Mouse (Mus musculus) ES-CJ7 (cell line): Measurements from ENCODE around the gene Sox12.

Experiments
- DNase-seq: peaks from one replicate; pipeline ENCODE4 v3.0.0; 2011; ENCODE audit warnings: low read depth, low spot score

Gene Sox12

DNA sequence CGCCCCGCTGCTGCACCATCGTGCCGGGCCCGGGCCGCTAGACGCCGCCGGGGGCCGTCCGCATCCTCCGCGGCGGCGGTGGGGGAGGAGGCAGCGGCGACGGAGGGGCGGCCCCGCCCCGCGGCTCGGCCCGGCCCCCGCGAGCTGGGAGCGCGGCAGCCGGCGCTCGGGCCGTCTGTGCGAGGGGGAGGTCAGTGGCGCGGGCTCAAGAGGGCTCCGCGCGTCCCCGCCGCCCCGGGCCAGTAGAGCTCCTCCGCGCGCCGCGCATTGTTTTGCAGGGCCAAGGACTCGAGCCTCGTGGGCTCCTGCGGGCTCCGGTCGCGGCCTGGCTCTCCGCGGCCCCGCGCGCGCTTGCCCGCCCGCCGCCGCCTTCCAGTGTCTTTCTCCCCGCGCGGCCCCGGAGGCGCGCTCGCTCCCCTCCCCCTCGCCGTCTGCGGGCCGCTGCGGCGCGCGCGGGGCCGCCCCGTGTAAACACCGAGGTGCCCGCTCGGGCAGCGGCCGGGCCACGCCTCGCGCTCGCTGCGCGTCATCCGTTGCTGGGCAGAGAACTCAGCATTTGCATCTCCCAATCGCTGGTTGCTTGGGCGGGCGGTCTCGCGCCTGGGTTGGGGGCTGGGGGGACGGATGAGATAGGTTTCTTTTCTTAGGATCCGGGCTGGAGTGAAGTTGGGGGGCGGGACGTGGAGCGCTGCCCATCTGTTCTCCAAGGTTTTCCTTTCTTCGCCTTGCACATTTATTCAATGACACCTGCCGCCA is at the start of gene Sox12:
TSS of gene Sox12 (minus strand) at position 384 of the 756 bp plus-strand sequence.
- DNase-seq, result peak; percentile 94

DNA sequence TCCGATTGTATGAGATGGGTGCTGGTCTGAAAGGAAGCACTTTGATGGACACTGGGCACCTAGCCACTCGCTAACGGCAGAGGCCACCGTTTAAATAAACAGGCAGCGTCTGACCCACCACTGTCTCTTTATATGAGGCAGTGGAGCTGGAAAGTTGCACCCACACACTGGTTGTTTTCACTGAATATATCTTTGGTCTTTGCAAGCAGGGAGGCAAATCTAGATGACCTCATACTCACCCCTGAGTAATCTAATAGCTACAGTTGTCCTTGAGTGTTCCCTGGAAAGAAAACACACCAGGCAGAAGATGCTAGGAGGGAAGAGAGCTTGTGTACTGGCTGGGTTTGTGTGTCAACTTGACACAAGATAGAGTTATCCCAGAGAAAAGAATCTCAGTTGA is 49.6 kb upstream of the Sox12 start:
- no peak for DNase-seq

DNA sequence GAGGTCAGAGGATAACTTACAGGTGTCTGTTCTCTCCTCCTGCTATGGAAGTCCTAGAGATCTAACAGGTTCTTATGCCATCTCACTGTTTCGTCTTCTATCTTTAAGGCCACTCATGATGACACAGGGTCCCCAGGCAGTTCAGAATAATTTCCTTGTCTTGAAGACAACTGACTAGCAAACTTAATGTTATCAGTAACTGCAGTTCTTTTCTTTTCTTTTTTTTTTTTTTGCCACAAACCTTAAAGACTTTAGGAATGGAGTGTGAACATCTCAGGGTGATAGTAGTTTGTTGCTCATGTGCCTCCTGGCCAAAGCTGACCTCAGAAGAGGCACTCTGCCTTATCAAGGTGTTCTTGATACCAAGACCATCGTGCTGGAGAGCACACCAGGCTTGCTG is 48.8 kb upstream of the Sox12 start:
- DNase-seq, result no peak

DNA sequence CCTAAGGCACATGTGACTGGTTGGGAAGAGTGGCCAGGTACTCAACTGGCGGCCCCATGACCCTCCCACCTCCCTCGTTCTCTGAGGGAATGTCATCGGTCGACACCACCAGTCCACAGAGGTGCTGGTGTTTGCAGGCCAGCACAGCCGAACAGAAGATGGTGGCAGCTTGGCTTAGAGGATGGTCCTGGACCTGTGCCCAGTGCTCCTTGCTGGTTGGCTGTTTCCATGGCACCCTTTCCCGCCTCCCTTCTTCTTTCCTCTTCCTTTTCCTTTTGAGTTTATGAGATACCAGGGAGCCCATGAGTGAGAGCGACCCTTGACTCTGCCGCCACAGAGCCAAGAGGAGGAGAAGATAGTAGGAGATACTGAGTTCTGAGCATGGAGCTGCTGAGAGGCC is 45.4 kb upstream of the Sox12 start:
- no peak for DNase-seq

DNA sequence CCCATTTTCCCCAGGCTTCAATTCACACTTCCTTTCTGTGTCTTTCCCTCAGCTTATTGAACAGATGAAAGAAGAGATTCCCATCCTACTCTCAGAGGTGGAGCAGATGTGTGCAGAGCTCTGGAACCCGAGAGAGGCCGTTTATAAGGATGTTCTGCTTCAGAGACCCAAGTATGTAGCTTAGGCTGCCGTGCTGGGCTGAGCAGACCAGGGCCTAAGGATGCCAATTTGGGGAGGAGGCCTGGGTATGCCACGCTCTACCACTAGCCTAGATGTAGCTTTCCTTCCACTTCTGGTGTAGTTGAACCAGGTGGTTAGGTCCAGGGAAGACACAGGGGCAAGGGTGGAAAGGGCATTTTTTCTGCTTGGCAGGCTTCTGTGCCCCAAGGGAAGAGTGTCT is 44.5 kb upstream of the Sox12 start:
- DNase-seq, result no peak

DNA sequence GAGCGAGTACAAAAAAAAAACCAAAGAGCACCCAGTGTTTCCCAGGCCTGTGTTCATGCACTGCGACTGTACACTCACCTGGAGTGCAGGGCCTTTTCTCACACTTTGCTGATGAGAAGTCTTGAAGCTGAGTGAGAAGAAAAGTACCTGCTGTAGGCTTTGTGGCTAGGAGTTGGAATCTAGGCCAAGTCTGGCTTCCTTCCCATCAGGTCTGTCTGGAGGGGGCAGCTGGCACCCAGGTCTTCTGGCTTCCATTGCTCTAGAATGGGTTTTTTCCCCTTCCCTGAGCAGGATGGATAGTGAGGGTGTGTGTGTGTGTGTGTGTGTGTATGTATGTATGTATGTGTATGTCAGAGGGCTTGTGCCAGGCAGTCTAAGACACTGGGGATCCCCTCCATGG is 42.0 kb upstream of the Sox12 start:
- no peak for DNase-seq

DNA sequence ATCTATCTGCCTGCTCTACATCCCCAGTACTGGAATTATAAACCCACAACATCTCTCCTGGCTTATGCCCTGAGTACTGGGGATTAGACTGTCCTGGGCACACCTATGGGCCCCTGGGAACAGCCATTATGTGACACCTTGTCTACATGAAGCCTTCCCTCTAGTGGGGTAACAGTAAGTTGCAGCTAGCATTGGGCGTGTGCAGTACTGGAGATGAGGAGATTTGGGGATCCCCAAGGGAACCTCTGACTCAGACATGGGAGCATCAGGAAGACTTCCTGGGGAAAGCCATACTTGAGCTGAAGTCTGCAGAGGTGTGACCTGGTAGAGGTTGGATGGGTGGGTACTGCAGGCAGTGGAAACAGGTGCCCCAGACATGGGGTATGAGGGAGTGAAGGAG is 41.1 kb upstream of the Sox12 start:
- no peak for DNase-seq

DNA sequence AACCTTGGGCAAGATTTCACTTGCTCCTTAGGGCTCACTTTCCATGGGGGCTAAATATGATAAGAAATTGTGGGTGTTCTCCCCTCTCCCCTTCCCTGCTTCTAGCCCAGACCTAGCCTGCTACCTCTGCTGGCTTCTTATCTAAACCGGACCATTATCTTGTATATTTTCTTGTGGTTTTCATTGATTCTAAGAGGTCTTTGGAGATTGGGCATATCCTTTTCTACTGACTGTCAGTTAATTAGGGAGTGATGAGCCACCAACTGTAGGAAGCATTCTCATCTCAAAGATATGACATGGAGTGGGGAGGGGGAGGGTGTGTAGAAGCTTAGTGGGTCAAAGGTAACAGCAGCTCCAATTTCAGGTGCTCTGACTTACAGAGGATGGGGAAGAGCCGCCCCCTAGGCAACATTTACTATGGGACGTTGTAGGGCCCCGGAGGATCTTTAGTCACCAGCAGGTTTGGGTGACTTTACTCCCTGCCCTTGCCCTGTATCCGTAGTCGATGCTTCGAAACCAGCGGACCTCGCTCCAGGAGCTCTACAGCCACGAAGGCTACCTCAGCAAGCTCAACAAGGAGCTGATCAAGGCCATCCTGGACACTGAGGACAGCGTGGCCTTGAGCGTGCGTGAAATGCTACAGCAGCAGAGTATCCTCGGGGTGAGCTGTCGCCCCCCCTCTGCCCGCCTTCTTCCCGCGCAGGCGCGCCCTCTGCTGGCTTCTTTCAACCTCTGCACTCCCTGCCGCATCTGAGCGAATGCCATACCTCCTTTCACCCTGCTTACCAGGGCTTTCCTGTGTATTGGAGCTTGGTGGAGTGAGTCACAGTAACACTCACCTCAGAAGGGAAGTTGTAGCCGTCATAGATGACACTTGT is 39.4 kb upstream of the Sox12 start:
- DNase-seq, result peak; percentile 76

DNA sequence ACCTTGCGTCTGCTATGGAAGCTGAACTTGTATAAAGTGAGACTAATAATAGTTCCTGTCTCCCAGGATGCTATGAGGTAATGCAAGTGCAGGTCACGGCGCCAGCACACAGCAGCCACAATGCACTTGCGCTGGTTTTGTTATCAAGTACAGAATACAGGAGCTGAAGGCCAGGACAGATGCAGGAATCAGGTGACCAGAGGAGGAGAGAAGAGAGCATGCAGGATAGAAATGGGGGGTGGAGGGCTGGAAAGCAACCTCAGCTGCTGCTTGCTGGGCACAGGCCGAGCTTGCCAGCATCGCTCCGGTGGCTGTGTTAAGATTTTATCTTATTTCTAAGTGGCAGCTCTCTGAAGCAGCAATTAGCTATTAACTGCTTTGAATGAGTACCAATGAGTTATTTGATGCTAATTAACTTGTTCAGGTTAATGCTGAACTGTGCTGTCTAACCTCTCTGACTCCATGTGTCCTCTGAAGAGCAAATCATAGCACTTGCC is 38.6 kb upstream of the Sox12 start:
- DNase-seq, result no peak

DNA sequence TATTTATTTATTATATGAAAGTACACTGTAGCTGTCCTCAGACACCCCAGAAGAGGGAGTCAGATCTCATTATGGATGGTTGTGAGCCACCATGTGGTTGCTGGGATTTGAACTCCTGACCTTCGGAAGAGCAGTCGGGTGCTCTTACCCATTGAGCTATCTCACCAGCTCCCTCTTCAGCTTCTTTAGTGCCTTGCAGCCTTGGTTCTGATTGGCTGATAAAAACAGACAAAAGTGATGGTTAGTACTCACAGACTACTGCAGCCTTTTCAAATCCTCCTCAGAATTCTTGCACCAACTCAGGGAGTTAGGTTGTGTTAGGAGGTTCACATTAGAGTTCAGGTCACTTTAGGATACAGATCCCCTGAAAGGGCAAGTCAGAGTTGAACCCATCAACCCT is 30.6 kb upstream of the Sox12 start:
- DNase-seq, result peak; percentile 60

DNA sequence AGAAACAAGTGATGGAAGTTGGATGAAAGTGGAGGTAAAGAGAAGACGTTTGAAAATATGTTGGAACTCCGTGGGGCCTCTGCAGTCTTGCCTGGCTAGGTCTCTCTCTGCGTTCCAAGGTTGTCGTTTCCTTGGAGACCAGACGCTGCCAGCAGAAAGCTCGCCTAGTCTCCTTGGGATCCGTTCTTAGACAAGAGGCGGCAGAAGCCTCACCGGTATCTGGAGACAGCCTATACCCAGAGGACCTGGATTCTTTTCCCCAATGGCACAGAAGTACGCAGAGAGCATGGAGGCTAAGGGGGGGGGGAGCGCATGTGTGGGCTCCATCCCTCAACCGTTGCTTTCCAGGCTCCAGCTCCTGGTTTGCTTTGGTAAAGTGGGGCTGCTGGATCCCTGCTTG is 29.6 kb upstream of the Sox12 start:
- DNase-seq, result peak; percentile 36

DNA sequence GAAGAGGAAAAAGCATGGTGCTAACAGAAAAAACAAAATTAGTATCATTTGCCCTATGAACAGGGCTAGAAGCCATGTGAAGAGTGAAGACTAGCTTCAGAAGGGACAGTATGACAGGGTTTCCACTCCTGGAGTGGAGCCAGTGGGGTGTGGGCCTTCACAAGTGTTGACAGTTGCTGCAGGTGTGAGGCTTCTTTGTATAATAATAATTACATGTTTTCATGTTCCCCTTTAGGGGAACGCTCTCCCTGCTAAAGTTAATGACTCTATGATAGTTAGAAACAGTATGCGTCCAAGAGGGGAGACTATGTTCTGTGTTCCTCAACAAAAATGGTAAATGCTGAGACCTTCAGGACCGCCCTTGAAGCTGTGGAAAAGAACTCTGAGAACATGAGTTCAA is 17.9 kb upstream of the Sox12 start:
- DNase-seq, result no peak

DNA sequence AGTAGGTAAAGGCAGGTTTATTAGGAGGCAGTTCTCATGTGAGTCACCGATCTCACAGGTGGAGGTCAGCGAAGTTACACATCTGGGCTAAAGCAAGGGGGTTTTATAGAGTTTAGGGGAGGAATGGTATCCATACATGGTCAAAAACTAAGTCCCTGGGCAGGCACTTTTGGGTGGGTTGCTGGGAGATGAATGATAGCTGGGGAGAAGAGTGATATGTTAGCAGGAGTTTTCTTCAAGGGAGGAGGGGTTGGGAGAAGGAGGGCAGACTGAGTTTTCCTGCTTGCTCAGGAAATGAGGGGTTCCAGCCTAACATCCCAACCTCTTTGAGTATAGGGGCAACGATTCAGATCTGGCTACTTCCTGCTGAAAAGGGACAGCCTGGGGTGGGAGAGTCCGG is 17.4 kb upstream of the Sox12 start, which contains the start of gene 6820408C15Rik:
TSS of gene 6820408C15Rik (plus strand) at position 301 of the 400 bp plus-strand sequence.
- DNase-seq, result no peak

DNA sequence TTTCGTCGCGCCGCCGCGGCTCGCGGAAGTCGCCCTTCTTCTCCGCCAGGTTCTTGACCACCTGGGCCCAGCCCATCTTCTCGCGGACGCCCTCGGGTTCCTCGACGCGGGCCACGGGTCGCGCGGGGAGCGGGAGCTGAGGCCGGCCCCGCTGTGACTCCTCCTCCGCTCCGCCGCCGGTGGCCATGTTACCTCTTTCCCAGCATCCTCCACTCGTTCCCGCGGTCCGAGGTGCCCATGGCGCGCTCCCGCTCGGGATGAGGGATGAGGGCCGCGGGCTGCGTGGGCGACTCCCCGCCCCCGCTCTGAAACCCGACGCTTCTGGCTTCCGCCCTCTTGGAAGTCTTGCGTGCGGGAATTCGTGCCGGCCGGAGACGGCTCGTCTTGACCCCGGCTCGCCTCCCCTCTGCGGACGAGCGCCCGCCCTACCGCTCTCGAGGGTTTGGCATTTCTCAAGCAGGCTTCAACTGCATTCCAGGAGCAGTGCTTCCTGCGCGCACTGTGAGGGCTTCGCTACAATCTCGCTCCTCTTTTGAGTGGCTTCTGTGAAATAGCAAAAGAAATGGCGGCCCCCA is 16.8 kb upstream of the Sox12 start, which contains the start of gene Zcchc3:
TSS of gene Zcchc3 (minus strand) at position 437 of the 575 bp plus-strand sequence.
- DNase-seq, result peak; percentile 83

DNA sequence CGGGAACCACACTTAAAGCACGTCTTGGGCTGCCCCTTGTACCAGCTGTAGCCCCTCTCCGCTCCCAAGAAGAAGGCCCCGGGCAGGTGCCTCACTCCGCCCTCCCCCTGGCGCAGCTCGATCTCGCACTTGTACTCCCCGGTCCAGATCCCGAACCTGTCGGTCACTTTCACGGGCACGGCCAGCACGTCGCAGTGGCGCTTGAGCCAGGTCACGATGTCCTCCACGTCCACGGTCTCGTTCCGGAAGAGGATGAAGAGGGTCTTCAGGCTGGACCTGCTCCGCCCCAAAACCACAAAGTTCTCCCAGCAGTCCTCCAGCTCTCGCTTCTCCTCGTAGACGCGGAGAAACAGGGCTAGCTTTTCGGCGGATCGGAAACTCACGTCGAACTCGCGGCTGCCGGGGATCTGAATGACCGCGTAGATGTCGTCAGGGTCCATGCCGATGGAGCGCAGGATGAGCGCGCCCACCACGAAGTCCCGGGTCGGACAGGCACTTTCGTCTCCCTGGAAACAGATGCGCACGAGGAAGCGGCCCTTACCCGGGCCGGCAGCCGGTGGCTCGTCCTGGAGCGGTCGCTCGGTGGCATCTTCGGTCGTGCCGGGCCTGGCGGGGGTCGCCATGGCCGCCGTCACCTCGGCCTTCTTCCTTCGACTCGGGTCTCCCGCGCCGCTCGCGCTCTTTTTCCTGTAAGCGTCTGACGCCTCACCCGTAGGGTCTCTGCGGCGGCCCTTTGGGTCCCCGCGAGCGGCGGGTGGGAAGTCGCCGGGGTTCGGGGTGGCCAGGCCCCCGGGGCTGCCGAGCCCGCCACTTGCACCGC is 16.1 kb upstream of the Sox12 start:
- DNase-seq, result peak; percentile 59

DNA sequence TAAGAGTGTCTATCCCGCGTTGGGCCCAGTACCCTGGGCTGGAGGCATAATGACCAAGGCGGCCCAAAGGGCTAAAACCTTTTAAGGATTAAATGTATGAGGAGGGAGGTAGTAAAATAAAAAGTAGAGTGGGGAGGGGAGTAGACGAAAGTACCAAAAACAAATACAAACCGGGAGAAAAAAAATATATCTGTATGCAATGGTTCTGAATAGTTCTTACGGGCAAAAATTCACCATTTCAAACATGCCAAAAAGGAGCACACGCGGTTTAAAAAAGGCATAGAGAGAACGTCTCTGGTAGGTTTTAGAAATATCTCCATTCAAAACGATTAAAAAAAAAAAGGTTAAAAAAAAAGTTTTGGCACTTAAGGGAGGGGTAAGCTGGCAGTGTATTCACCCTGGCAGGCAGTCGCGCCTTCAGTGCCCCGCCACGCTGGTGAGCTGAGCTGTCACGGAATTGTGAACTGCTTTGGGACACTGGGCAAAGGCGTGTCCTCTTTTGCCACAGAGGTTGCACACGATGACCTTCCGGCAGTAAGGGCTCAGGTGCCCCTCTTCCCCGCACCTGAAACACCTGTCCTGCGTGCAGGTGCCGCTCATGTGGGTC is 15.4 kb upstream of the Sox12 start:
- no peak for DNase-seq

DNA sequence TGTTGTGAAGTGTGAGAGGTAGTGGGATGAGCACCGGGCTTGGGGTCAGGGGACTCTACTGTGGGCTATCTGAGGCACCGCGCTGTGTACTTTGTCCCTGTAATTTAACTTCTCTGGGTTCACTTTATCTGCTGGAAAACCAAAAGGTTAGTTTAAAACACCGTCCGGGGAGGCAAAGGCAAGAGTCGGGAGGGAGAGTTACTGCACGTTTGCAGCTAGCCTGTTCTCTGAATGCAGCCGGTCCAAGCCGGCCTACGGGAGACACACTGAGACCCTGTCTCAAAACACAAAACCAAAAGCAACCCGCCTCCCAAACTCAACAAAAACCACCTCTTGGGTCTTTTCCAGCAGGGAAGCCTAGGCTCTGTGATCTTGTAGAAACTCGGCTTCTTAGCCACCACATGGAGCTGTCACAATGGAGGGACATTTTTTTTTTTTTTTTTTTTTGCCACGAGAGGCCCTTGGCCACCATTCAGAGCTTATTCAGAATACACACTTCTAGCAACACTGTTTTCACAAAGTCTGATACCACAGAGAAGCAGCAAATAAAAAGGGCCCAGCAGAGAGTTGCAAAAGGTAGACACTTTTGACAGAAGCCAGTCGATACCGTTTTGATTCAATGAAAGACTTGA is 14.8 kb upstream of the Sox12 start:
- DNase-seq, result no peak

DNA sequence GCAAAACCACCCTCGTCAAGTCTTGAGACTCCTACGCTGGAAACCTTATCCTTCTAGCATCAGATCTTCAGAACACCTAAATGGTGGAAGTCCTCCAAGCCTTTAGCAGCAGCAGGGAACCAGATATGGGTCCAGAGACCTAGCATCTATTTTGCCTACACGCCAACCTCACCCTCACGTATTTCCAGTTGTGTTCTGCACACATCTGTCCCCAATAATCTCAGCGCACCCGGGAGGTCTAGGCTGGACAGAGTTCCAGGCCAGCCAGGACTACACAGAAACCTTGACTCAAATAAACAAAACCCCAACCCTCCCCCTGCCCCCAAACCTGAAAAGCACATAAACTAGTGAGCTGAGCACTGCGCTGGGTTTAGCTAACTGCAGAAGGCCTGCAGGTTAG is 13.6 kb upstream of the Sox12 start:
- no peak for DNase-seq

DNA sequence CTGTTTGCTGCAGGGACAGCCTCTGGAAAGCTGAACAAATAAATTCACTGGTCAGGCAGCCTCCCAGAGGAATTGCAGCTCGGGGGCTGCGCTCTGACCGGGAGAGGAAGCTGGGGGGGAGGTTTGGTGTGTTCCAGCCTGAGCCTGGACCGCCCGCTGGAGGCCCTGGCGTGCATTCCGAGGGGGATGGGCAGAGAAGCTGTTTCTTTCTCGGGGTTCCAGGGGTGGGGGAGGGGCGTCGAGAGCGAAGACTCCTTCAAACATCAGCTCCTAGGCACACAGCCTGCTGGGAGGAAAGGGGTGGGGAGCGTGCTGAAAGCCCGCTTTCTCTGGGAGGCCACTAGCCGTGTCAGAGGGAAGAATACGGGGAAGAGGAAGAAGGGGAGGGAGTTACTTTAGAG is 13.1 kb upstream of the Sox12 start:
- DNase-seq, result peak; percentile 96

DNA sequence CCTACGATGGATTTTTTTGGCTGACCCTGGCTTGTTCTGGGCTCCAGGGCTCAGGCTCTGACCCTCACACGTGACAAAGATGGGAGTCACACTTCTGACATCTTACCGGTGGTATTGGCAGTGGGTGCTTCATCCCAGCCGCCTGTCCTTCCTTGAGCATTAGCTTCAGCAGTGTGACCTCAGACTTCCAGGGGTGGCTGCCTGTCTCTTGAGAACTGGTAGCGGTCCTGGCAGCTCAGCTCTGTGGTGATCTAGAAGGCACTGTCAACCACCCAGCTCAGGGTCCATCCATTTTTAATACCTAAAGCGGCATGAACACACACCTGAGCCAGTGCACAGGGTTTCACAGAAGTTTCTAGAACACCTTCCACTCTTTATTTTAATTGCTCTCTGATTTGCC is 11.9 kb upstream of the Sox12 start:
- DNase-seq, result no peak
